Mouse (Mus musculus): ENCODE measurements around the gene Olfr814.
A peak's percentile ranks its signal among the peaks of the same experiment; 100 is the strongest.
"Not testable (repeated sequence)": the region's sequence is repeated elsewhere in the genome, so short reads cannot be mapped to it uniquely, and the experiment has no call there.

The Olfr814 gene

GRCm38 (mm10) chr10:129879751-129880150 lies at the start of gene Olfr814:
TSS of gene Olfr814 (minus strand) at chr10:129879851.
- H3K27me3 ChIP-seq (ENCODE audit: insufficient read depth, low read length); H3K4me1 ChIP-seq (replicated peaks; ENCODE audit: low read depth, low read length); H3K36me3 ChIP-seq (ENCODE audit: insufficient read depth, low read length); H3K4me3 ChIP-seq (replicated peaks; ENCODE audit: low read length); H3K9me3 ChIP-seq (ENCODE audit: low read length): not testable (repeated sequence)

- TF ChIP-seq CTCF (conservative IDR thresholded peaks at IDR 0.05; ENCODE audit: low read length) (no peak), NANOG (IDR thresholded peaks at IDR 0.05; ENCODE audit: borderline replicate concordance, low read length) (no peak), POU5F1 (IDR thresholded peaks at IDR 0.05; ENCODE audit: borderline replicate concordance, low read length) (no peak)
- Histone ChIP-seq H3K36me3 (ENCODE audit: insufficient read depth, low read length) (no peaks in the 10 kb centered on the region), H3K27me3 (ENCODE audit: insufficient read depth, low read length) (no peaks in the 10 kb centered on the region), H3K4me3 (replicated peaks; ENCODE audit: low read length) (no peak within 1 kb of the TSS), H3K4me1 (replicated peaks; ENCODE audit: low read depth, low read length) (no peaks in the 10 kb centered on the region), H3K9me3 (ENCODE audit: low read length) (peaks cover 2% of the 10 kb centered on the region; the same call in 1 of the 2 replicates)
Measured at GRCm38 (mm10) chr10:129915497-129915896, 35.8 kb upstream of the Olfr814 start, which contains the start of gene Olfr816. TSS of gene Olfr816 (minus strand) at chr10:129915597.

GRCm38 (mm10) chr10:129905767-129906166 lies 26.1 kb upstream of the Olfr814 start, which contains the start of gene Olfr815:
TSS of gene Olfr815 (minus strand) at chr10:129905867.
- not testable (repeated sequence) for H3K36me3 ChIP-seq (ENCODE audit: insufficient read depth, low read length); H3K4me3 ChIP-seq (replicated peaks; ENCODE audit: low read length); H3K4me1 ChIP-seq (replicated peaks; ENCODE audit: low read depth, low read length); H3K9me3 ChIP-seq (ENCODE audit: low read length); H3K27me3 ChIP-seq (ENCODE audit: insufficient read depth, low read length)

- Histone ChIP-seq H3K27me3 (ENCODE audit: insufficient read depth, low read length) (no peaks in the 10 kb centered on the region), H3K4me1 (replicated peaks; ENCODE audit: low read depth, low read length) (no peaks in the 10 kb centered on the region), H3K4me3 (replicated peaks; ENCODE audit: low read length) (no peak overlapping the region), H3K9me3 (ENCODE audit: low read length) (peaks cover 21% of the 10 kb centered on the region), H3K36me3 (ENCODE audit: insufficient read depth, low read length) (no peaks in the 10 kb centered on the region)
- no peak for TF ChIP-seq NANOG (IDR thresholded peaks at IDR 0.05; ENCODE audit: borderline replicate concordance, low read length)
- TF ChIP-seq POU5F1 (IDR thresholded peaks at IDR 0.05; ENCODE audit: borderline replicate concordance, low read length) = no peak
- no peak for TF ChIP-seq CTCF (conservative IDR thresholded peaks at IDR 0.05; ENCODE audit: low read length)
Measured at GRCm38 (mm10) chr10:129885934-129886333, 6.3 kb upstream of the Olfr814 start.

GRCm38 (mm10) chr10:129885496-129885895 lies 5.8 kb upstream of the Olfr814 start:
- peaks cover 21% of the 10 kb centered on the region for H3K9me3 ChIP-seq (ENCODE audit: low read length)
- H3K36me3 ChIP-seq (ENCODE audit: insufficient read depth, low read length); H3K4me3 ChIP-seq (replicated peaks; ENCODE audit: low read length); H3K4me1 ChIP-seq (replicated peaks; ENCODE audit: low read depth, low read length); H3K27me3 ChIP-seq (ENCODE audit: insufficient read depth, low read length): not testable (repeated sequence)

GRCm38 (mm10) chr10:129855067-129855466 lies 24.6 kb downstream of the Olfr814 start, which contains the start of gene Olfr813:
TSS of gene Olfr813 (plus strand) at chr10:129855367.
- Histone ChIP-seq H3K9me3 (ENCODE audit: low read length) (peaks cover 5% of the 10 kb centered on the region), H3K4me3 (replicated peaks; ENCODE audit: low read length) (no peak within 1 kb of the TSS), H3K36me3 (ENCODE audit: insufficient read depth, low read length) (no peaks in the 10 kb centered on the region), H3K4me1 (replicated peaks; ENCODE audit: low read depth, low read length) (no peaks in the 10 kb centered on the region), H3K27me3 (ENCODE audit: insufficient read depth, low read length) (no peaks in the 10 kb centered on the region)
- no peak for TF ChIP-seq POU5F1 (IDR thresholded peaks at IDR 0.05; ENCODE audit: borderline replicate concordance, low read length)
- no peak for TF ChIP-seq CTCF (conservative IDR thresholded peaks at IDR 0.05; ENCODE audit: low read length)
- TF ChIP-seq NANOG (IDR thresholded peaks at IDR 0.05; ENCODE audit: borderline replicate concordance, low read length) = no peak

- Histone ChIP-seq H3K4me1 (replicated peaks; ENCODE audit: low read depth, low read length) (peaks cover 8% of the 10 kb centered on the region), H3K9me3 (ENCODE audit: low read length) (peaks cover 8% of the 10 kb centered on the region), H3K36me3 (ENCODE audit: insufficient read depth, low read length) (no peaks in the 10 kb centered on the region), H3K27me3 (ENCODE audit: insufficient read depth, low read length) (no peaks in the 10 kb centered on the region), H3K4me3 (replicated peaks; ENCODE audit: low read length) (no peak overlapping the region)
- TF ChIP-seq NANOG (IDR thresholded peaks at IDR 0.05; ENCODE audit: borderline replicate concordance, low read length) = peak; percentile 77; the same call in 1 of the 2 replicates
- TF ChIP-seq POU5F1 (IDR thresholded peaks at IDR 0.05; ENCODE audit: borderline replicate concordance, low read length) = no peak
Measured at GRCm38 (mm10) chr10:129847343-129847742, 32.3 kb downstream of the Olfr814 start.

- Histone ChIP-seq H3K4me1 (replicated peaks; ENCODE audit: low read depth, low read length) (peaks cover 8% of the 10 kb centered on the region), H3K4me3 (replicated peaks; ENCODE audit: low read length) (no peak within 1 kb of the TSS), H3K27me3 (ENCODE audit: insufficient read depth, low read length) (no peaks in the 10 kb centered on the region), H3K36me3 (ENCODE audit: insufficient read depth, low read length) (no peaks in the 10 kb centered on the region), H3K9me3 (ENCODE audit: low read length) (peaks cover 8% of the 10 kb centered on the region)
- TF ChIP-seq CTCF (conservative IDR thresholded peaks at IDR 0.05; ENCODE audit: low read length) (no peak), NANOG (IDR thresholded peaks at IDR 0.05; ENCODE audit: borderline replicate concordance, low read length) (no peak), POU5F1 (IDR thresholded peaks at IDR 0.05; ENCODE audit: borderline replicate concordance, low read length) (no peak)
Measured at GRCm38 (mm10) chr10:129845994-129846393, 33.7 kb downstream of the Olfr814 start, which contains the start of gene Olfr812. TSS of gene Olfr812 (minus strand) at chr10:129846094.
